Mouse (Mus musculus) neural tube, embryonic 11.5 days (tissue): ENCODE measurements at regions not wholly inside any gene's neighbourhood (a gene's known extent, or its start where the extent isn't known, plus 50 kb on each side); places are given as distances from the start of the nearest gene placed in this dataset.

ENCODE experiments used
- ATAC-seq: fragments of 200-750 bp; cut with Nextera tagmentation; 2 replicates; pipeline ENCODE4 v1.8.0; 2017; ENCODE audit warnings: moderate number of reproducible peaks, mild to moderate bottlenecking, moderate TSS enrichment, moderate library complexity; ENCODE audit not compliant: insufficient read depth, low FRiP score, low TSS enrichment
- DNase-seq: peaks from one replicate; pipeline ENCODE4 v3.0.0-alpha.2; 2015; ENCODE audit warnings: low spot score
- H3K27ac ChIP-seq: fragments of 300-500 bp; sonication (generic); 2 replicates; pipeline ENCODE4 v1.5.1; 2014; ENCODE audit warnings: low read depth, mild to moderate bottlenecking, low read length
- H3K27me3 ChIP-seq: fragments of 300-500 bp; sonication (generic); 2 replicates; pipeline ENCODE4 v1.6.1; 2014; ENCODE audit warnings: mild to moderate bottlenecking, low read length, mixed read lengths; ENCODE audit not compliant: control insufficient read depth, insufficient read depth
- H3K36me3 ChIP-seq: fragments of 300-500 bp; sonication (generic); 2 replicates; pipeline ENCODE4 v1.6.1; 2014; ENCODE audit warnings: mild to moderate bottlenecking, low read length, moderate library complexity, mixed read lengths; ENCODE audit not compliant: control insufficient read depth, insufficient read depth
- H3K4me1 ChIP-seq: fragments of 300-500 bp; sonication (generic); 2 replicates; pipeline ENCODE4 v1.6.1; 2014; ENCODE audit warnings: low read length, mixed read lengths; ENCODE audit not compliant: control insufficient read depth, insufficient read depth
- H3K4me2 ChIP-seq: fragments of 300-500 bp; sonication (generic); 2 replicates; pipeline ENCODE4 v1.6.1; 2014; ENCODE audit warnings: low read depth, mild to moderate bottlenecking, moderate library complexity
- H3K4me3 ChIP-seq: fragments of 300-500 bp; sonication (generic); 2 replicates; pipeline ENCODE4 v1.5.1; 2014; ENCODE audit warnings: low read depth, low read length
- H3K9ac ChIP-seq: fragments of 300-500 bp; sonication (generic); 2 replicates; pipeline ENCODE4 v1.6.1; 2014; ENCODE audit warnings: mild to moderate bottlenecking, low read length
- H3K9me3 ChIP-seq: fragments of 300-500 bp; sonication (generic); 2 replicates; pipeline ENCODE4 v1.6.1; 2016; ENCODE audit warnings: low read length; ENCODE audit not compliant: control insufficient read depth
- WGBS: fragments of 180-500 bp; shearing (Covaris S2); extraction: QIAGEN DNeasy Blood & Tissue Kit; methylation state at CpG from one replicate; pipeline ENCODE4 v1.1.7; 2014; 5-methylcytosine and 5-hydroxymethylcytosine counted together

DNA sequence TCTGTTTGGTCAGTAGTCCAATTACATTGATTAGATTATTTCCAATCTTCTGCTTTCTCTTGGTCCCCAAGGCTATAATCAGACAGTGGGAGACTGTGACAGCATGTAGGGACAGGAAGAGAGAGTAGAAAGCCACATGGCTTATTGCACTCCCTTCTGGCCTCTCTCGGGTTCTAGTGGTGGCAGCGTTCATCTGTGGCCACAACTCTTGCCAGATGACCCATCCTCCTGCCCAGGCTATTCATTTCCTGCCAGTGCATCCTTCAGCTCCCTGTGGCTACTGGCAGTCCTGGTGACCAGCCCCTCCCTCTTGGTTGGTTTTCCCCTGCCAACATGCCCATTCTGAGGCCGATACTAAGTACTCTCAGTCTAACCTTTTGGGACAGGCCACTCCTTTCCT is 70.2 kb upstream of the Bmp2 start:
- WGBS = 98% methylated on average over 3 of the region's 3 CpGs
- H3K4me3 ChIP-seq = no peak overlapping the region
- no peaks in the 10 kb centered on the region for H3K9me3 ChIP-seq
- DNase-seq (no peak), ATAC-seq (no peak)
- H3K27ac ChIP-seq = no peak overlapping the region
- no peak overlapping the region for H3K9ac ChIP-seq
- H3K4me2 ChIP-seq = no peak overlapping the region
- no peaks in the 10 kb centered on the region for H3K27me3 ChIP-seq
- no peaks in the 10 kb centered on the region for H3K36me3 ChIP-seq
- H3K4me1 ChIP-seq = no peaks in the 10 kb centered on the region

DNA sequence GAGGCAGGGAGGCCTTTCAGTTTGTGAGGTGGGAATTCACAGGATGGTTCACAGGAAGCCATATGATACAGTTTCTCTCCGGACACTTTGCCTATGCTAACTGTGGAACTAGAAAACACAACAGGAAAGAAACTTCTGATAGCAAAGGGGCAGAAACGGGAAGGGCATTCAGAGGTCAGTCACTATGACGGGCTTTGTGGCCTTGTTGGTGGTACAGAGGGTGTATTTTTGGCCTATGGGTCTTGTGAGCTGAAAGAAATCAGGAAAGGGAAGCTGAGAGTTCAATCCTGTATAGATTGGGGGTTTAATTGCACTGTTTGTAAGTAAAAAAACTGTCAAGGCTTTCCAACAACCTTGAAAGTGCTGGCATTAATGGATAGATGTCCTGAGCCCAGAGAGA is 56.5 kb upstream of the Bmp2 start:
- Histone ChIP-seq H3K9me3 (no peaks in the 10 kb centered on the region), H3K4me1 (no peaks in the 10 kb centered on the region), H3K27ac (no peak overlapping the region), H3K9ac (no peak overlapping the region), H3K27me3 (no peaks in the 10 kb centered on the region), H3K36me3 (no peaks in the 10 kb centered on the region), H3K4me3 (no peak overlapping the region), H3K4me2 (no peak overlapping the region)
- 79% methylated on average over 3 of the region's 3 CpGs for WGBS
- no peak for ATAC-seq
- DNase-seq = no peak

DNA sequence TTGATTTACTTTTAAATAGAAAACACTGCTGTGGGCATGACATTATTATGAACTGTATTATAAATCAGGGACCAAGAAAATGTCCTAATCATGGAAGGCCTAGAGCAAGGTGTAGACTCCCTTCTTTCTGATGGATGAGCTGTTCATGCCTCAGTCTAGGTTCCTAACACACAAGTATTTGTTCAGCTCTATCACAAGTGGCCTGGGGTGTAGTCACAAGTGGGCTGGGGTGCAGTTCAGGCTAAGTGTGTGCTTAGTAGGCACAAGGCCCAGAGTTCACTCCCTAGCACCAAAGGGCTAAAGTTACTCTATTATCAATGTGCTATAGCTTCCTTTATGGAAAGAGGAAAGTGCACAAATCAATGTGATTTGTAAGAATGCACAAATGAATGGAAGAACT is 55.6 kb upstream of the Bmp2 start:
- Histone ChIP-seq H3K4me1 (no peaks in the 10 kb centered on the region), H3K36me3 (no peaks in the 10 kb centered on the region), H3K27ac (no peak overlapping the region), H3K9me3 (no peaks in the 10 kb centered on the region), H3K27me3 (no peaks in the 10 kb centered on the region), H3K4me2 (no peak overlapping the region), H3K9ac (no peak overlapping the region), H3K4me3 (no peak overlapping the region)
- no peak for ATAC-seq
- DNase-seq = no peak

DNA sequence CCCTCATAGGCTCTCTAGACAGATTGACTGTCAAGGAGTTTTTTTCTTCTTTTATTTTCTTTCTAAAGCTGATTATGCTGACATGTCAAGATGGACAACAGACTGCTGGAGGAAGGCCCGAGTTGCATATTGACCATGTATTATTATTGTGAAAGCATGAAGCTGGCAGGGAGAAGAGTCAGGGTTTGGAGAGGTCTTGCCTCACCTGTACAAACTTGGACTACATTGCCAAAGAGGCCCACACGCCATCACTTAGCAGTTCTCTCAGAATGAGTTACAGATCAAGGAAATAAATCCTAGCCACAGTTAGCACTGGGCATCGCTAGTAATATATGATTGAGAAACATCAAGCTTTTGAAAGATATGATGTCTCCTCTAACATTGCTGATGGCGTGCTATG is 54.9 kb upstream of the Bmp2 start:
- H3K4me3 ChIP-seq = no peak overlapping the region
- no peak overlapping the region for H3K4me2 ChIP-seq
- H3K4me1 ChIP-seq = no peaks in the 10 kb centered on the region
- WGBS = 90% methylated on average over 4 of the region's 4 CpGs
- H3K9ac ChIP-seq = no peak overlapping the region
- no peak for DNase-seq
- no peaks in the 10 kb centered on the region for H3K9me3 ChIP-seq
- H3K36me3 ChIP-seq = no peaks in the 10 kb centered on the region
- ATAC-seq = no peak
- H3K27ac ChIP-seq = no peak overlapping the region
- H3K27me3 ChIP-seq = no peaks in the 10 kb centered on the region

DNA sequence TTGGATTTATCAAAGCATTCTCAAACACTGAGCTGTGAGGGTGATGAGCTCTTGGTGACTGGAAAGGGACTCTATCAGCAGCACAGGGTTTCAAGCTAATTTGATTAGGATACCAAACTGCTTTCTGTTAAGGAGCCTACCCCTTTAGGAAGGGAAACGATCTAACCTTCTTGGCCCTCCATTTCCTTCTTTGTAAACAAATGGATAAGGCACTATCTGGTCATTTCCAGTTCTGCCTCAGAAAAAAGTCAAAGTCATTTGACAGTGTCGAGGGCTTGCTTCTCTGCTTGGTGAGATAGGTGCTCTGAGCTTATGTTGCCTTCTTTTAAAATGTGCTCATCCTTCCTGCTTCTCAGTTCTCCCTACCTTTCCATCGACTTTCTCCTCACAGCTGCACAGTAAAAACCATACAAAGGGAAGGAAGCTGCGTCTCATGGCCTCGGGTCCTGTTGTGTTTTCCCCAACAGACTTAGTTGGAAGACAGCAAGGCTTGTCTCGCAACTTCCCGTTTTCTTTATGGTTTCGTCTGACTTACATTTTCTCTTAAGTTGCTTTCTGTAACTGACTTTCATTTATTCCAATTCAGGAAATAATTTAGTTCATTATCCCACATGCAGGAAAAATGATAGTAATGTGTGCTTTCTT is 54.3 kb upstream of the Bmp2 start:
- ATAC-seq (no peak), DNase-seq (no peak)
- Histone ChIP-seq H3K27me3 (no peaks in the 10 kb centered on the region), H3K36me3 (no peaks in the 10 kb centered on the region), H3K27ac (no peak overlapping the region), H3K4me1 (no peaks in the 10 kb centered on the region), H3K9ac (no peak overlapping the region), H3K4me3 (no peak overlapping the region), H3K4me2 (no peak overlapping the region), H3K9me3 (no peaks in the 10 kb centered on the region)
- WGBS = 81% methylated on average over 8 of the region's 8 CpGs

DNA sequence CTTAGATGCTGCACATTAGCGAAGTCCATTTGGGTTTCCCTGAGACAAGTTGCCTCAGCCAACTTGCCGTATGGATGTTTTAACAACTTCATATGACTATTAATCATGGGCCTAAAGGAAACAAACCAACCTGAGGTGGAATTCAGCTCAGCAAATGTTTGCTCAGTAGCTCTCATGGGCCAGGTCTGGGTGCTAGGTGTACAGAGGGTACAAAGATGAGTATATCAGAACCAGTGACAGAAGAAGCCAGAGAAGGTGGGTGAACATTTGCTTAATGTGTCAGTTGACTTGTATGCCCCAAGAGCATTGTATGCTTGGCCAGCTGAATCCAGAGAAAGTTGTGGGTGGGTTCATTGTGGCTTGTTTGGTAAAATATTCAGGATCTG is 53.8 kb upstream of the Bmp2 start:
- 85% methylated on average over 2 of the region's 2 CpGs for WGBS
- H3K27ac ChIP-seq = no peak overlapping the region

DNA sequence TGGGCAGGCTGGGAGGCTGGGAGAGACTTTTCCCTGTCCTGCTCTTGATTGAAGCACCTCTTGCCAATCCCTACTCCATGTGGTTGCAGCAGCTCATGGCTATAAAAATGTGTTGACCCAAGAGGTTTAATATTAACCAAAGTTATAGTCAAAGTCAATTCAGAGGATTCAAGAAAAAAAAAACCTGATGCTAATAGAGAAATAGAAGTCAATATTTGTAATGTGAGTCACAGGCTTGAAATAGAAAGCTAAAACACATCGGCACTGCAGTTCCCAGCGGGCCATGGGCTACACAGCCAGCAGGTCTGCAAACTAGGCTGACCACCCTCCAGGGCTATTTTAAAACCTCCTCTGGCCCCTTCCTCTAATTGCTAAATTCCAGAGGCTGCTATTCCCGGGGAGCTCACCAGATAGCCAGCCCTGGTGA is 53.2 kb upstream of the Bmp2 start:
- no peak overlapping the region for H3K27ac ChIP-seq
- no peak overlapping the region for H3K9ac ChIP-seq
- no peaks in the 10 kb centered on the region for H3K4me1 ChIP-seq
- H3K27me3 ChIP-seq = no peaks in the 10 kb centered on the region
- H3K4me3 ChIP-seq = no peak overlapping the region
- H3K4me2 ChIP-seq = no peak overlapping the region
- ATAC-seq = no peak
- DNase-seq = no peak
- 68% methylated on average over 3 of the region's 3 CpGs for WGBS
- no peaks in the 10 kb centered on the region for H3K9me3 ChIP-seq
- no peaks in the 10 kb centered on the region for H3K36me3 ChIP-seq

More for the DNA sequence above, 53.8 kb upstream of the Bmp2 start:
- Histone ChIP-seq H3K27me3 (no peaks in the 10 kb centered on the region), H3K4me2 (no peak overlapping the region), H3K9ac (no peak overlapping the region), H3K36me3 (no peaks in the 10 kb centered on the region), H3K4me1 (no peaks in the 10 kb centered on the region), H3K9me3 (no peaks in the 10 kb centered on the region), H3K4me3 (no peak overlapping the region)
- ATAC-seq (no peak), DNase-seq (no peak)

DNA sequence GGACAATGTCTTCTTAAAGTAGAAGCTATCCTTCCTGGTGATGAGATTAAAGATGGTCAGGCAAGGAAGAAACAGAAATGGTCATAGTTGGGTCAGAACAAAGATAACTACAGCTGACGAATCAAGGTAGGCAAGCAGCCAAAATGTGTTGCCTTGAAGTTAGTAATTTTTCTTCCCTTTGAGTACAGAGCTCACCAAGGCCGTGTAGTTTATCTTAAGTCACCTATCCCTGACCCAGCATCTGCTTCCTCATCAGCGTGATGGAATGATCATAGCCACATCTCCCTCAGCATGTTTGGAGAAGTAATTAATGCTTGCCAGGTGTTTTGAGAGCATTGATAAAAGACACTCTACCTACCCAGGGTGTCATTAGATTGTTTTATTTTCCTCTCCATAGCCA is 52.1 kb upstream of the Bmp2 start:
- Histone ChIP-seq H3K36me3 (no peaks in the 10 kb centered on the region), H3K4me3 (no peak overlapping the region), H3K27me3 (no peaks in the 10 kb centered on the region), H3K4me2 (no peak overlapping the region), H3K9ac (no peak overlapping the region), H3K4me1 (no peaks in the 10 kb centered on the region), H3K27ac (no peak overlapping the region), H3K9me3 (no peaks in the 10 kb centered on the region)
- DNase-seq (no peak), ATAC-seq (no peak)
- WGBS = 75% methylated on average over 3 of the region's 3 CpGs
